Mouse (Mus musculus) bone marrow macrophage, adult 2 months (primary cell): Measurements from ENCODE around the gene Trpm3. TPM values are rescaled to one million over a fixed set of nuclear protein-coding genes. Genes with fewer than 3 reads are reported as not detected.

Source experiments
- H3K27ac ChIP-seq: 2 replicates; pipeline ENCODE4 v1.5.1; 2012; ENCODE audit warnings: low read depth, low read length; ENCODE audit not compliant: insufficient read depth
- H3K4me1 ChIP-seq: 2 replicates; pipeline ENCODE4 v1.6.1; 2012; ENCODE audit warnings: low read length; ENCODE audit not compliant: control insufficient read depth, insufficient read depth
- H3K4me3 ChIP-seq: 2 replicates; pipeline ENCODE4 v1.5.1; 2012; ENCODE audit warnings: mild to moderate bottlenecking, low read length, moderate library complexity; ENCODE audit not compliant: insufficient read depth
- CTCF ChIP-seq: IDR thresholded peaks from 2 replicates; pipeline ENCODE4 v1.5.1; 2012; ENCODE audit warnings: low read depth, mild to moderate bottlenecking, low read length, moderate library complexity
- POLR2A ChIP-seq: IDR thresholded peaks from 2 replicates; pipeline ENCODE4 v1.6.1; 2012; ENCODE audit warnings: mild to moderate bottlenecking, low read depth, low read length, borderline replicate concordance
- polyA plus RNA-seq: library from polyadenylated mRNA; stranded (reverse); fragments of >200 nt; gene quantifications from 2 replicates; pipeline ENCODE4 v1.2.4, GENCODE M21; 2012; ENCODE audit not compliant: missing spikeins, insufficient read depth, insufficient read length

Trpm3 gene
- polyA plus RNA-seq, 1 experiment = not detected

- TF ChIP-seq POLR2A (no peak), CTCF (no peak)
- Histone ChIP-seq H3K4me1 (peaks cover 2% of the 10 kb centered on the region; the same call in 1 of the 2 replicates), H3K4me3 (no peak overlapping the region), H3K27ac (no peak overlapping the region)
Observed at GRCm38 (mm10) chr19:22303021-22303951, 164.4 kb downstream of the Trpm3 start.

- H3K4me1 ChIP-seq = peaks cover 2% of the 10 kb centered on the region; the same call in 1 of the 2 replicates
Observed at GRCm38 (mm10) chr19:22303952-22304655, 165.3 kb downstream of the Trpm3 start.

GRCm38 (mm10) chr19:22308081-22308480, 169.2 kb downstream of the Trpm3 start:
- no peak for TF ChIP-seq POLR2A
- no peak for TF ChIP-seq CTCF
- Histone ChIP-seq H3K4me3 (no peak overlapping the region), H3K4me1 (peaks cover 2% of the 10 kb centered on the region; the same call in 1 of the 2 replicates), H3K27ac (no peak overlapping the region)

More at GRCm38 (mm10) chr19:22303952-22304655, 165.3 kb downstream of the Trpm3 start:
- H3K4me3 ChIP-seq = no peak overlapping the region
- no peak for TF ChIP-seq POLR2A
- TF ChIP-seq CTCF = no peak; the same call in 1 of the 2 replicates
- H3K27ac ChIP-seq = no peak overlapping the region

- TF ChIP-seq CTCF (no peak), POLR2A (no peak)
- H3K4me1 ChIP-seq = no peaks in the 10 kb centered on the region
- H3K4me3 ChIP-seq = no peak overlapping the region
- H3K27ac ChIP-seq = no peak overlapping the region
Observed at GRCm38 (mm10) chr19:22317306-22317705, 178.5 kb downstream of the Trpm3 start.

GRCm38 (mm10) chr19:22326813-22327212, 188.0 kb downstream of the Trpm3 start:
- TF ChIP-seq CTCF (no peak), POLR2A (no peak)
- Histone ChIP-seq H3K4me3 (no peak overlapping the region), H3K27ac (no peak overlapping the region), H3K4me1 (no peaks in the 10 kb centered on the region)

DNA sequence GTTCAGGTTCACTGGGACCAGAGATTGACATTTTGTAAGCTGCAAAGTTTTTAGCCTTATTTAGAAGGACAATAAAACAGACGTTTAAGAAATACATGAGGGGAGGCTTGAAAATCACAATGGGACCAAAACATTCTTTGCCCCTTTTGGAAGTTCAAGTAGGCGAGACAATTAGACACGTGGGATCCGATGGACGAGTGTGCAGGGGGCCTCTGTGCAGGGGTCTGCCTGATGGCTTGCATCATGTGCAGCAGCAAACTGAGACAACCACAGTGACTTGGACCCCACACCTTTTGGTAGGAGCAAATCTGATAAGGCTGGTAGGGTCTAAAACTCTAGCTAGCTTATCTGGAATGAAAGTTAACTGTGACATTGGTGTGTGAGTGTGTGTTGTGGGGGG, 188.4 kb downstream of the Trpm3 start:
- Histone ChIP-seq H3K4me1 (no peaks in the 10 kb centered on the region), H3K4me3 (no peak overlapping the region), H3K27ac (no peak overlapping the region)
- TF ChIP-seq CTCF = no peak
- no peak for TF ChIP-seq POLR2A

DNA sequence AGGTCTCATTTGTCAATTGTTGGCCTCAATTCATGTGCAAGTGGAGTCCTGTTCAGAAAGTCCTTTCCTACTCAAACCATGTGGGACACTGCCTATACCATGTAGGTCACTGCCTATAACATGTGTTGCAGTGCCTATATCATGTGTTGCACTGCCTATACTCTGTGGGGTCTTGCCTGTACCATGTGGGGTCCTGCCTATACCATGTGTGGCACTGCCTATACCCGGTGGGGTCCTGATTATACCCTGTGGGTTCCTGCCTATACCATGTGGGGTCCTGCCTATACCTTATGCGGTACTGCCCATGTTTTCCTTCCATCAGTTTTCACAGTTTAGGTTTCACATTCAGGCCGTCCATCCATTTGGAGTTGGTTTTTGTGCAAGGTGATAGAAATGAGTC, 197.4 kb downstream of the Trpm3 start:
- no peaks in the 10 kb centered on the region for H3K4me1 ChIP-seq
- TF ChIP-seq CTCF = no peak
- TF ChIP-seq POLR2A = no peak
- H3K4me3 ChIP-seq = no peak overlapping the region
- H3K27ac ChIP-seq = no peak overlapping the region

- H3K4me1 ChIP-seq = no peaks in the 10 kb centered on the region
- TF ChIP-seq POLR2A = no peak
- no peak for TF ChIP-seq CTCF
- H3K4me3 ChIP-seq = no peak overlapping the region
- H3K27ac ChIP-seq = no peak overlapping the region
Observed at GRCm38 (mm10) chr19:22337468-22337867, 198.6 kb downstream of the Trpm3 start.

DNA sequence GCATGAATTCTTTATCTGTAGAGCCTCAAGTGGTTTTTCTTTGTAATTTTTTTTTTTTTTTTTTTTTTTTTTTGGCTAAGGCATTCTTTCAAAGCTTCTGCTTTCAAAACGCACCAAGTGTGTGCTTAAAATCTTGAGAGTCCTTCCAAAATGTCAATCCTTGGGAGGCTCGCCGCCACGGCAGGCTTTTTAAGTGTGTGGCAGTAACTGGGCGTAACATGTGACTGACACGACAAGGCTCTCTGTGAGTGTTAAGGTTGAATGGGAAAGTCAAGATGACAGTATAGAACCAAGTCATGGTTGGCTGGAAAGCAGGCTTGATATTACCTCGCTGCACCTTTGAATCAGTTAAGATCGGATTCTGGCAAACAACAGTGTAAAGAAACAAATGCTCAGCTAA, 200.1 kb downstream of the Trpm3 start:
- Histone ChIP-seq H3K4me1 (no peaks in the 10 kb centered on the region), H3K4me3 (no peak overlapping the region), H3K27ac (no peak overlapping the region)
- TF ChIP-seq POLR2A = no peak
- TF ChIP-seq CTCF = no peak

GRCm38 (mm10) chr19:22354037-22354541, 215.2 kb downstream of the Trpm3 start:
- Histone ChIP-seq H3K27ac (no peak overlapping the region), H3K4me1 (no peaks in the 10 kb centered on the region), H3K4me3 (no peak overlapping the region)
- TF ChIP-seq POLR2A (no peak), CTCF (no peak)
